Mouse (Mus musculus) myocyte (in vitro differentiated cells): Measurements from ENCODE around the gene Pltp.

Source experiments
- MYOG ChIP-seq, 3 experiments: IDR thresholded peaks; one replicate each; pipeline ENCODE4 v1.6.1; 2011; ENCODE audit warnings: control low read depth in 2 of 3, low read depth in 2 of 3, mild to moderate bottlenecking in 2 of 3; ENCODE audit not compliant: insufficient read length in 2 of 3, control insufficient read depth in 1 of 3, insufficient read depth in 1 of 3
- POLR2A ChIP-seq: IDR thresholded peaks from one replicate; pipeline ENCODE4 v1.6.1; 2011; ENCODE audit warnings: low read depth, mild to moderate bottlenecking, control low read depth, moderate library complexity; ENCODE audit not compliant: insufficient read length
- POLR2AphosphoS2 ChIP-seq: IDR thresholded peaks from one replicate; pipeline ENCODE4 v1.6.1; 2011; ENCODE audit warnings: low read depth, control low read depth; ENCODE audit not compliant: insufficient read length
- TCF12 ChIP-seq: IDR thresholded peaks from one replicate; pipeline ENCODE4 v1.6.1; 2011; ENCODE audit warnings: mild to moderate bottlenecking, control low read depth; ENCODE audit not compliant: poor library complexity, insufficient read depth, severe bottlenecking
- USF1 ChIP-seq: IDR thresholded peaks from one replicate; pipeline ENCODE4 v1.6.1; 2011; ENCODE audit warnings: low read depth, mild to moderate bottlenecking, control low read depth, moderate library complexity

DNA sequence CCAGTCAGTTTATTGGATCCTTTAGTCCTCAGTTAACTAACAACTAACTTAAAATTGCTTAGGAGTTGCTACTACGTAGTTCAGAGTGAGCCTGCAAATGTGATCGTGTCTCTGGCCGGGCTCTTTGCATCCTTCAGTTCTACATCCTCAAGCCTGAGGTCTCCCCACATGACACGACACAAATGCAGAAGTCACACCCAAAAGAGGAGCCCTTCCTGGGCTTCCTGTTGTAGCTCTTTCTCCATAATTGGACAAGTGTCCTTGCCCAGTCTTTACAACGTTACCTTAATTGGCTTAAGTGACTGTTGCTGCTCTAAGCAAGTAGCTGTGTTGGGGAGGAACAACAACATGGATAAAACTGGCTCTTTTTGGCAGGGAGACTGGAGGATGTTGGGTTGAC is 42.2 kb downstream of the Pltp start:
- no peak for TF ChIP-seq MYOG (IDR thresholded peaks at IDR 0.05; ENCODE audit: control insufficient read depth in 1 of 3, insufficient read depth in 1 of 3, insufficient read length in 2 of 3, low read depth in 2 of 3)
- no peak for TF ChIP-seq TCF12
- TF ChIP-seq POLR2A, result no peak
- no peak for TF ChIP-seq POLR2AphosphoS2
- no peak for TF ChIP-seq USF1
